Mouse (Mus musculus) mammary gland, adult 2 months (tissue): ENCODE data around the gene Zfp366. TPM values are rescaled to one million over a fixed set of nuclear protein-coding genes. Genes with fewer than 3 reads are reported as not detected.

ENCODE experiments used
- polyA plus RNA-seq: library from polyadenylated mRNA; depleted of rRNA; stranded (reverse); fragments of >200 nt; gene quantifications from 2 replicates; pipeline ENCODE4 v1.2.3, GENCODE M21; 2012; ENCODE audit warnings: low replicate concordance; rRNA removed

Gene Zfp366
- polyA plus RNA-seq = 4.2 and 5.0 TPM in 2 replicates

GRCm38 (mm10) chr13:99184155-99184886 lies at the start of gene Zfp366:
TSS of gene Zfp366 (plus strand) at chr13:99184823.

Other genes with a start within 250 kb of the Zfp366 start
- not detected in 2 replicates for gene 1700024P04Rik, start 200.3 kb upstream of the Zfp366 start, polyA plus RNA-seq
- 13.4 and 16.7 TPM in 2 replicates for gene Ptcd2, start 159.9 kb downstream of the Zfp366 start, polyA plus RNA-seq
- gene Mrps27, start 160.0 kb downstream of the Zfp366 start, polyA plus RNA-seq = 12.0 and 20.3 TPM in 2 replicates